Mouse (Mus musculus): Measurements from ENCODE around the gene Gm9817.
"Not testable (repeated sequence)": the region's sequence is repeated elsewhere in the genome, so short reads cannot be mapped to it uniquely, and the experiment has no call there.

The Gm9817 gene

DNA sequence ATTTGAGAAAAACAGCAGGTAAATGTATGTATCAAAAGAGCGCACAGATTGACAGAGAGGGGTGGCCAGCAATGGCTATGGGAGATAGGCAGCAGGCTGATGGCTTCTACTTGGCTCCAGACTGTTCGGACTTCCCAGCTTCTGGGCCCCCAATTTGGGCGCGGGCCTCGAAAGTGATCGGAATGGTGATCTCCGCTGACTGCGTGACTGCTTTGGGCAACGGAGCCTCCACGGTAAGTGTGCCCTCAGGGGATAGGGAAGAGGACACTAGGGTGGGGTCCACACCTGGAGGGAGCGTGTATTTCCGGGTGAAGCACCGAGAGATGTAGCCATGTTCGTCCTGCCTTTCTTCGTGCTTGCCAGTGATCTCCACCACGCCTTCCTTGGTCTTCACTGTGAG is at the start of gene Gm9817:
TSS of gene Gm9817 (plus strand) at position 301 of the 400 bp plus-strand sequence.
- not testable (repeated sequence) for DNase-seq (ENCODE audit: low read depth, low spot score)

DNA sequence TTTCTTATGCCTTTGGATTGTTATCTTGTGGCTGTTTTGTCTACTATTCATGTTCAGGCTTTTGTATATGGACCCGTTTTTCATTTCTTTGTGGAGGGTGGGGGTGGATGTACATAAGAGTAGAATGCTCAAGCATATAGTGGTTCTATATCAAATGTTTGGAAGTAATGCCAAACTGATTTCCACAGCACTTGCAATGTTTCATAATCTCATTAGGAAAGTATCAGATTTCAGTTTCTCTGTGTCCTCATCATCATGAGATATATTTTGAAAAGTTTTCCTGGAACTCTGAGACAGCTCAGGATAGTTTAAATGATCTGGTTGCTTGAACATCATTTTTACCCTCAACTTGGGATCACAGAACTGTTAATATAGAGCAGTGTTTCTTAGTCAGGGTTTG is 48.7 kb upstream of the Gm9817 start:
- peak; percentile 8 for DNase-seq (ENCODE audit: low read depth, low spot score)

DNA sequence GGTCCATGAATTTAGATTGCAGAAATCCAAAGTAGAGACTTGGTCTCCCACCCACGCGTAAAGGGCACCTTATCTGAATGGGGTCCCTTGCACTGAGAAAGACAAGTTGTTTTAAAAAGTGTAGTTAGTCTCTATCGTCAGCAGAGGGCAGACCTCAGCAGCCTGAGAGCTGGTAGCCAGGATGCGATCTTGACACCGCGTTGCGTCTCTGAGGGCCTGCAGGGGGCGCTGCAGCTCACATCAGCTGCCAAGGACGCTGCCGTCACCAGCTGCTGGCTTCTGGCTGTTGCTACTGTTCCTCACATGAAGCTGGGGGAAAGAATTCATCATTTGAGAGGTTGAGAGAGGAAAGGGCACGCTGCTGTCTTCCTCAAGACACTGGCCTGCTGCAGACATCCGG is 47.7 kb upstream of the Gm9817 start:
- peak; percentile 88 for DNase-seq (ENCODE audit: low read depth, low spot score)

DNA sequence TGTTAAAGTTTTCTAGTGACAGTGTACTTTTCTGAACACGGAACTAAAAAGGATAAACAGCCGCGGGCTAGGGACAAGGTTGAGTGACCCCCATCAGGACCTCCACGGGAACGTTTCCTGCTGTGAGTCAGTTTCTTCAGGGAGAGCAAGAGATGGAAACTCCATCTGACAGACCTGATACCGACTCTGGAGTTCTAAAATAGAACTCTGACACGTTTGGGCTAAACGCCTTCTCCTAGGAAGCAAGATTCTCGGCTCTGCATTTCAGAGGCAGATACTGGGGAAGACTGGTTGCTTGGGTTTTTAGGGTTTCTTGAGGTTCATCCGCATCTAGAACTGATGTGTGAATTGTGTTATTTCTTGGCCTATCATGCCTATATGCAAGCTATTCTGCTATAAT is 47.2 kb upstream of the Gm9817 start:
- DNase-seq (ENCODE audit: low read depth, low spot score): peak; percentile 2

DNA sequence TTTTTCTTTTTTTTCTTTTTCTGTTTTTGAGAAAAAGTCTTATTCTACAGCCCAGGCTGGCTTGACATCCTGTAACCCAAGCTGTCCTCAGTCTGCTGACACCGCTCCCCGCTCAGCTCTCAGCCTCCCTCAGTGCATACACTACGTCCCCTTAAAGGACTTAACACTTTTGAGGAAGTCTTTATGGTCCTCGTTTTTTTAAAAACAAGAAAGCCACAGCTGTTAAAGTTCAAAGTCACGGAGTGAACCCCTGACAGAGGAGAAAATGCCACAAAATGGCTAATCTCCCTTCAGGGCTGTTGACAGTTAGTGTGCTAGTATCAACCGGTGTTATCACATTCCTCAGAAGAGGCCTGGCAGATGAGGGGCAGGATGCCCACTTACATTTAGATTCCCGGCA is 46.7 kb upstream of the Gm9817 start:
- no peak for DNase-seq (ENCODE audit: low read depth, low spot score)

DNA sequence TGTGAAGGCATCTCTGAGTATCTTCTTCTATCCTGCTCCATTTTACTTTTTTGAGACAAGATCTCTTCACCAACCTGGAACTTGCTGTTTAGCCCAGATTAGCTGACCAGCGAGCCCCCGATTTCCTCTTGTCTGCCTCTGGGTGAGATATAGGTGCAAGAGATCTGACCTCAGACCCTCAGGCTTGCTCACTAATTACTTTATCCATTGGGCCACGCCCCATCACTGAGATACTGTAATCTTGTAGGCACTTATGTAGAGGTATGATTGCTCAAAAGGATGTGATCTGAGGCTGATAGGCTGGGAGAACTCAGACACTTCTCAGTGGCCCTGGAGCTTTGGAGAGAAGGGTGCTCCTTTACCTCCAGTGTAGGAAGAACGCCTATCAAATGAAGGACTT is 46.0 kb upstream of the Gm9817 start:
- DNase-seq (ENCODE audit: low read depth, low spot score): no peak

DNA sequence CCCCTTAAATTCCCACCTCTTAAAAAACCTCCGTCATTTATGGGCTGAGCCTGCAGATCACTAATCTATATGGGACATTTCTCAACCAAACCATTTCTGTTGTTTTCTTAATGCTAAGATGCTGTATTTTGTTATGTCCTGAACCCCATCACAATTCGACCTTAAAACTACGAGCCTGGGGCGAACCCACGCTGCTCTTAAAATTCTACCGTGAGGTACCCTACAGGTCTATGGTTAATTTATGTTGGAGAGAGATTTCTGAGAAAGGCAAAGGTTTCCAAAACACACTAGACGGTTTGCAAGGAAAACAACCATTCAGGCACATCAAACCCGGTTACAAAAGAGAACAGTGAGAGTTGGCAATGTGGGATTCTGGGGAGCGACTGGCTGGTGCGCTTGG is 45.1 kb upstream of the Gm9817 start:
- no peak for DNase-seq (ENCODE audit: low read depth, low spot score)

DNA sequence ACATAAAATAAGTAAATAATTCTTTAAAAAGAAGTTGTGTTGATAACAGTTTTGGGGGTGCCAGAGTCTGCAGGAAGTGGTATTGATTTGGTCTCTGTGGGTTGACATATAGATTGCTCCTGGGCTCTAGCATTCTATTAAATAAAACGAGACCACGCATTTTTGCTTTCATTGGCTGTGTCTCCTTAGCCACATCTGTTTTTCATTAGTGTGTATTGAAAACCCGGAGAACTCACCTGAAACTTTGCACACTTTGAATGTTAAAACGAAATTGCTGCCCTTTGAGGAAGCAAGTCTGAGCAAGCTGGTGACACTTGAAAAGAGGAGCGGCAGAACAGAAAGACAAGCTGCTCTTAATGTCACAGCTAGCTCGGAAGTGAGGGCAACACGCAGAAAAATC is 43.7 kb upstream of the Gm9817 start:
- no peak for DNase-seq (ENCODE audit: low read depth, low spot score)

DNA sequence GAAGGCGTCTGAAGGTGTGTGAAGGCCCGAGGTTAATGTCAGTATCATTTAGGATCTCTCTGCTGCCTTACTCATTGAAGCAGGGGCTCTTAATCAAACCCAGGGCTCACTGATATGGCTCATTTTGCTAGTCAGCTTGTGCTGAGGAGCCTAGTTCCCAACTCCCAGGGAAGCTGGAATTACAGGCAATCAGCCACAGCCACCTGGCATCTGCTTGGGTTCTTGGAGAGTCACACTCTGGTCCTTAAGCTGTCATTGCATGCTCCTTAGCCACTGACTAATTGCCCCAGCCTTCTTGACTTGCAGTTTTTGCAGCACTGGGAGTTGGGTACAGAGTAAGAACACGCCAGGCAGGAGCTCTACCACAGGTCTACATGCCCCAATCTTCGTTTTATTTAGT is 42.1 kb upstream of the Gm9817 start:
- no peak for DNase-seq (ENCODE audit: low read depth, low spot score)

DNA sequence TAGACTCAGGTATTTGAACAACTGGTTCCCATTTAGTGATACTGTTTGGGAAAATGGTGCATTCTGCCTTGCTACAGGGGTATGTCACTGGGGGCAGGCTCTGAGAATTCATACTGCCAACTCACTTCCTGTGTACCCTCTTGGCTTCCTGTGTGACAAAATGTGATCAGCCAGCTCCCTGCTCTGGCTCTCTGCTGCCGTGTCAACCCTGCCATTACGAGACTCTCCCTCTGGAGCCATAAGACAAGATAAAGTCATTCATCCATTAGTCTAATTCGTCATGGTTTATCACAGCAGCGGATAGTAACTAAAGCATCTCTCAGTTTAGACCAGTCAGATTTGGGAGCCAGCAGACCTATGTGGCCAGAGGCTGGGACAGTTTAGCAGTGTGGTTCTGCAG is 38.3 kb upstream of the Gm9817 start:
- no peak for DNase-seq (ENCODE audit: low read depth, low spot score)

DNA sequence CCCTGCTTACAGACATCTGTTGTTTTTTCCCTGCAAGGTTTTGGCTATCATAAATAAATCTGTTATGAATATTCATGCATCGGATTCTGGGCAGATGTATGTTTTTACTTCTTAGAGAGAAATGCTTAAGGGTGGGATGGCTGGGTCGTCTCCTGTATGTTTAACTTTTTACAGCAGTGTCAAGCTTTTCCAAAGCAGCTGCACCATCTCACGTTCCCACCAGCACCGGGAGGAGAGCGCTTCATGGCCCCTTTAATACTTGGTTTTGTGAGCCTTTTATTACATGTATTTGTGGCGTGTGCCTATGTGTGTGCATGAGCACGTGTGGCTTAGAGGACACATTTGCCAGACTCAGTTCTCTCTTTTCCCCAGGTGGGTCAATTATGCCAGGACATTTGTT is 37.8 kb upstream of the Gm9817 start:
- no peak for DNase-seq (ENCODE audit: low read depth, low spot score)

DNA sequence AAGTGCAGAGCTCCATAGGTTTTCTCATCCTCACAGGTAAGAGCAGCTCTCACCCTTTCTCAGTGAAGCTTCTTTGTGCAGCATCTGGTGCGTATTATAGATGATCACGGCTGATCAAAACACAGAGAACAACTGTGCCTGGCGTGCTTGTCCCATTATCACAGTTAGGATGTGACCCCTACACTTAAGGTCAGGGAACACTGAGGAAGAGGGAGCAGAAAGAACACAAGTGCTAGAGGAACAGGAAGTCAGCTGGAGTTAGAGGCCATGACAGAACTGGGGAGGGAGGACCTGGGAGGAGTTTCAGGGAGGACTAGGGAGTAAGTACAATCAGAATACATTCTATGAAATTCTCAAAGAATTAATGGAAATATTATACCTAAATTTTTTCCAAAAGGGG is 35.0 kb upstream of the Gm9817 start:
- no peak for DNase-seq (ENCODE audit: low read depth, low spot score)

DNA sequence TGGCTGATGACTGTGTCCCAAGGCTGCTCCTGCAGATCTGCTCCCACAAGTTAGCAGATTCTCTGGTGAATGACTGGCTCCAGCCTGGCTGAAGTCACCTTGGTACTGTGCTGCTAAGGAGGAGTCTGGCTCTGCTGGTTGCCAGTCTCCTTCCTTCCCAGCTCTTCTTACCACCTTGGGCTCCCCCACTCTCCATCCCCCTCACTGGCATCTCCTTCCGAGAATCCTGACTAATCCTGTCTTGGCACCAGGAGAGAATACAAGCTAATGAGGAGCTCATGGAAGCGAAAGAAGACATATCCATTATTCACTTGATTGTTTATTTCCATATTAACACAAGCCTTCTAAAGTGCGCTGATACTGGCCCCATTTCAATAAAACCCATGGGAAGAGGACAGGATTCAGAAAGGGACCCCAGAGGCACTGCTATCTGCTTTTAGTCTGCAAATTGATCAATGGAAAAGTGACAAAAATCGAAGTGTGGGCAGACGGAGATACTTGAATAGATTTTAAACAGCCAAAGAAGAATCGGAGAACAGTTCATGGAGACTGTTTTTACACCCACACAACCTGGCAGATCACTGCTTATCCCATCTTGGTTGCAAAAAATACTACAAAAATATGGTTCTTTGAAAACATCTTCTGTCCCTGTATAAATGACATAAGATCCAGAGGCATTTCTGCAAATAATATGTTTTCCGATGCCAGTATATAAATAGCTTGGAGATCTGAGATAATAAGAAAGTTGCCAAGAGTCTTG is 29.1 kb upstream of the Gm9817 start:
- no peak for DNase-seq (ENCODE audit: low read depth, low spot score)

DNA sequence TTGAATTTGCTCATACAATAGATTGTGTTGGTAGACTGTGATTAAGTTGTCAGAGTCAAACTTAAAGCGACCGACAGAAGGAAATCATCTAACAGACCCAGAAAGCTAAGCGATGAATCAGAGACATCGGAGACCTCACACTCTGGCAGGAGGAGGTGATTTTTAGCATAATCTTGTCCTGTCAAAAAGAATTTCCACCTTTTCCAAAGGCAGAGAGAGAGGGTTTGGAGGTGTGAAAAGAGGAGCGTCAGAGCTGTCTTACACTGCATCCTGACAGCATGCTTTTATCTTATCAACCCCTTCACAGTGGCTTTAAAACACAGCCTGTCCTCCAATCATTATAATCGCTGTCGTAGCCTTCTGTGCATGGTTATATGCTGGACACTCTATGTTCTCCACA is 25.7 kb upstream of the Gm9817 start:
- DNase-seq (ENCODE audit: low read depth, low spot score): no peak

DNA sequence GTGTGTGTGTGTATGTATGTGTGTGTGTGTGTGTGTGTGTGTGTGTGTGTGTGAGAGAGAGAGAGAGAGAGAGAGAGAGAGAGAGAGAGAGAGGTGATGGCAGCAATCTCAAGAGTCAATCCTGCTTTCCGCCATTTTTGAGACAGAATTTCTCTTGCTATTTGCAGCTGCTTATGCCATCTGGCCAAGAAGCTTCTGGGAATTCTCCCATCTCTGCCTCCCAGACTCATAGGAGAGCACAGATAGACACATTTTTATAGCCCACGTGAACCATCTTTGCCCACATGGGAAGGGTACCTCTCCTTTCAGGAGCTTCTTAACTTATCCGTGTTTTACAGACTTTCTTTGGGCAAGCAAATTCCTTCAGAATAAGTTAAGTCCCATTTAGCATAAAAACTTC is 24.6 kb upstream of the Gm9817 start:
- no peak for DNase-seq (ENCODE audit: low read depth, low spot score)

DNA sequence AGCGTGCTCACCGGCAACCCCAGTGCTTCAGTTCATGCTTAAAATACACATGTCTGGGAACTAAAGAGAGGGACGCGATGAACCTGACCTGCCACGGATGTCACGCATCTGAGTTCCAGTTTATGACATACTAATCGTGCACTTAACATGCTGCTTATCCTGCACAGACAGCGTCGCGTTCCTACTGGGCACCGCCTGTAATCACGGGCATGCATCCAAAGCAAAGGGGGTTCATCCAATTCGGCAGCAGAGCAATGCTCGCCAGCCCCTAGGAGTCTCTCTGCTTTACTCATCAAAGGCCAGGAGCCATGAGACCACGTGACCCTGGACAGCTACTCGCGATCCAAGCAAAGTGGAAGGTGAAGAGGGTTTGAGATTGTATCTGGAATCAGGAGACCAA is 19.3 kb upstream of the Gm9817 start:
- DNase-seq (ENCODE audit: low read depth, low spot score): no peak

DNA sequence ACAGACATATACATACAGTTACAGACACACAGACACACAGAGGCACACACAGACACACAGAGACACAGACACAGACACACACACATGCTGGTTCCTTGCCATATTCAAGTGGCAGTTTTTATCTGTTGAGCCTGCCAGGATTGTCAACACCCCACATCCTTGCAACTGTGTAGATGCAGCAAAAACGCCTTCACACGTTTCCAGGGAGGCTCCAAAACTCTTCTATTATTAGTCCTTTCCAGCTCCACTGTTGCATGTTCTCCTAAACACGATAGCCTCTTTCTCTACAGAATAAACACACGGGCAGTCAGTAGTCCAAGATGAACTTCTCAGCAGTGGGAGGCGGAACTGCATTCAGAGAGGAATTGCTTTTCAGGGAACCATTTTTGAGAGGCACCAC is 15.3 kb upstream of the Gm9817 start:
- no peak for DNase-seq (ENCODE audit: low read depth, low spot score)

DNA sequence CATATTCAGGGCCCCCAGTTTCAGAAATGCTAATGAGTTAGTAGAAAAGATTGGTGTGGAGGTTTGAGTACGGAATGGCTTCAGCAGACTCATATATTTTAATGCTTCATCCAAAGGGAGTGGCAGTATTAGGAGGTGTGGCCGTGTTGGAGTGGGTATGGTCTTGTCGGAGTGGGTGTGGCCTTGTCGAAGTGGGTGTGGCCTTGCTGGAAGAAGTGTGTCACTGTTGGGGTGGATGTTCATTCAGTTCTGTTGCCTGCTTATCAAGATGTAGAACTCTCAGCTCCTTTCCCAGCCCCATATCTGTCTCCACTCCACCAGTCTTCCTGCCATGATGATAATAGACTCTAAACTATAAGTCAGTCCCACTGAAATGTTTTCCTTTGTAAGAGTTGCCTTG is 13.5 kb upstream of the Gm9817 start:
- DNase-seq (ENCODE audit: low read depth, low spot score): no peak

DNA sequence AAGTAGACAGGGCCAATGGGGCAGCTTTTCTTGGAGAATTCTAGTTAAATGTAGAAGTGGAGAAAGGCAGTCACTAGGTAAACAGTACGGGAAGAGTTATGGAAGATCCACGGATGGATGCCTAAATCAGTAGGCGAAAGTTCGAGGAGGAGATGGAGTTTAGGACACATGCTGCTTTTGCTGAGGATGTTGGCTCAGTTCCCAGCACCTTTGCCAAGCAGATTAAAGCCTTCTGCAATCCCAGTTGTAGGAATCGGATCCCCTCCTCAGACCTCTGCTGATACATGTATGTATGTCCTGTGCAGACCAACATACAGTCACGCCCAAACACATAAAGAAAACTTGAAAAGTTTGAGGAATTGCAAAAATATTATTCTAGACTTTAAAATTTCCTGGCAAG is 8.1 kb upstream of the Gm9817 start:
- no peak for DNase-seq (ENCODE audit: low read depth, low spot score)

DNA sequence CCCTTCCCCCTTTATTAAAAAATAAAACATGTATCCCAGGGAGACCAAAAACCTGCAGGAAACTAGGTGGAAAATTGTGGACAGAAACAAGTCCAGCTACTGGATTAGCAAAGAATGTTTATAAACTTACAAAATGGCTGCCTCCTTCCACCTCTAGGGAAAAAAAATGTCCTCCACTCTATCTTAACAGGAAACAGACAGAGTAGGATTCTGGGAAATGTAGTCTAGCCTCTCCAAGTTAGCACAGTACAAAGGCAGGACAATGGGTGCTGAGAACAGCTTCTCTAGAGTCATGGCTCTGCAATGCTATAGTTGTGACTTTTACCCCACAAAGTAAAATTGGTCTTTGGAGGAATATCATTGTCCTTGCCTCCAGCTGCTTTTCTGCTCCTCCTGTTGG is 3.5 kb upstream of the Gm9817 start:
- peak; percentile 66 for DNase-seq (ENCODE audit: low read depth, low spot score)

DNA sequence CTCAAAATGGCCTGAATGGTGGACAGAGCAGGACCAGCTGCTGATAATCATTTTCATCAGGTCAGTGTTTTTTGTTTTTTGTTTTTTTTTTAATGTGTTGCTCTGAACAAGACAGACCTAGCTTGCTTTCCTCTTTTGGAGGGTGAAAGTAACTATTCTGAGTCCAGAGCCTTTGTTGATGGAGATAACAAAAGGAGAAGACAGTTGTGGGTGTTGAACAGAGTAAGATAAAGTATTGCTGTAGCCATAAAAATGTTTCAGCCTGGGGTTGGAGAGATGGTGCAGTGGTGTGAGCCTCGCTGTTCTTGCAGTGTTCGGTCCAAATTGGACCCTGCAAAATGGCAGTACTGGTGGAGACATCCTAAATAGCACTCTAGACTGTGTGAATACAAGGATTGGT is 2.8 kb upstream of the Gm9817 start:
- DNase-seq (ENCODE audit: low read depth, low spot score): no peak

DNA sequence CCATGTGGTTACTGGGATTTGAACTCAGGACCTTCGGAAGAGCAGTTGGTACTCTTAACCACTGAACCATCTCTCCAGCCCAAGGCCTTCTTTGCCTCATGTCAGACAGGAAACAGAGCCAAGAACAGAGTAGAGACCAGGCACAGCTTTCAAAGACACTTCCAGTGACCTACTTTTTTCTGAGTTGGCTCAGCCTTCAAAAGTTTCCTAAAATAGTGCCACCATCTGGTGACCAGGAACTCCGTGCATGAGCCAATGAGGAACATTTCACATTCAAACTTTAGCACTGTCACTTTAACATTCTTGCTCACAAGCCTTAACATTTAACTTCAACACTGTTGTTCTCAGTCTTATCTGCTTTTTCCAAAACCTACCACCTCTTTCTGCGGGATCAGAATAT is 2.3 kb downstream of the Gm9817 start:
- no peak for DNase-seq (ENCODE audit: low read depth, low spot score)

DNA sequence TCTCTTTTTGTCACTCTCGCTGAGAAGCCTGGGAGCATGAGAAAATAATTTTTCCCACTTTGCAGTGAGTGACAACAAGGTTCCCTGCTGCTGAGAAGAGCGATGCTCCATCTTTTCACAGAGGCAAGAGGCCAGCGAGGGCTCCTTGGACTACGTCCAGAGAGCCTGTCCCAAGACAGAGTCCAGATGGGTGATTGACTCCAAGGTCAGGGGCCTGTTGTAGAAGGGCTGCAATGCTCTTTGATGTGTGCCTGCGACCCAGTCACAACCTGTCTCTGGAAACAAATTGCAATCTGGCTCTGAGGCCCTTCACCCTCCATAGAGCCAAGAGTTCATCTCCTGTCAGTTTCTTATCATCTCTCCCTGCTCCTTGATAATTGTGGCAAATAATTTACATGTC is 5.2 kb downstream of the Gm9817 start:
- no peak for DNase-seq (ENCODE audit: low read depth, low spot score)

DNA sequence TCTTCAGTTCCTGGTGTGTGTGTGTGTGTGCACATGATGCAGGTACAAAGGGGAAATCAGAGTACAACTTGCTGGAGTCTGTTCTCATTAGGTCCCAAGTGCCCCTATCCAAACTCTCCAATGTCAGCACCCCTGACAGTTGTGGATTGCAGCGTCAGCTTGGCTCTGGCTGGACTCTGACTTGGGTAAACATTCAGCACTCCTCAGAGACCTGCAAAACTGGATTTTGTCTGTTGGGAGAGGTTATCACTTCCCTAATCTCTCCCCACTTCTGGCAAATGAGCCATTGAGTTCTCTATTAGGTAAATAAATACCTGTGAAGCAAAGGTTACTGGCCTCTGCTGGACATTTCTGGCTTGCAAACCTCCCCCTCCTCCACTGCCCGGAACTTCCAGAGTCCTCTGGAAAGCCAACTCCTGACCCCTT is 10.3 kb downstream of the Gm9817 start:
- DNase-seq (ENCODE audit: low read depth, low spot score): no peak

Data from 3T3-L1 (cell line).